Mouse (Mus musculus): ENCODE results near the gene Rnf115. TPM values are rescaled to one million over a fixed set of nuclear protein-coding genes. Genes with fewer than 3 reads are reported as not detected.

Gene Rnf115
- polyA plus RNA-seq, 1 experiment from 2014 or later = 38.4 TPM

GRCm38 (mm10) chr3:96814342-96814741, 86.9 kb downstream of the Rnf115 start:
- no peak overlapping the region for H3K9ac ChIP-seq (ENCODE audit: low read length)
- ATAC-seq (ENCODE audit: insufficient read depth, low FRiP score) = no peak
- no peak overlapping the region for H3K27ac ChIP-seq (ENCODE audit: low read length)
- H3K4me1 ChIP-seq (ENCODE audit: control insufficient read depth, insufficient read depth, low read length) = peaks cover 7% of the 10 kb centered on the region
- H3K9me3 ChIP-seq (replicated peaks; ENCODE audit: control insufficient read depth, low read length) = no peaks in the 10 kb centered on the region
- no peaks in the 10 kb centered on the region for H3K36me3 ChIP-seq (ENCODE audit: control insufficient read depth, insufficient read depth, low read length)
- no peak overlapping the region for H3K4me3 ChIP-seq (replicated peaks; ENCODE audit: low read length)
- H3K27me3 ChIP-seq (ENCODE audit: control insufficient read depth, insufficient read depth, low read length) = no peaks in the 10 kb centered on the region
- 58% methylated on average over 6 of the region's 6 CpGs for WGBS
- no peak overlapping the region for H3K4me2 ChIP-seq (ENCODE audit: low read depth, low read length)

- no peak overlapping the region for H3K27ac ChIP-seq (ENCODE audit: low read length)
- no peak overlapping the region for H3K4me2 ChIP-seq (ENCODE audit: low read depth, low read length)
- no peaks in the 10 kb centered on the region for H3K9me3 ChIP-seq (replicated peaks; ENCODE audit: control insufficient read depth, low read length)
- H3K4me1 ChIP-seq (ENCODE audit: control insufficient read depth, insufficient read depth, low read length) = no peaks in the 10 kb centered on the region
- WGBS = 69% methylated on average over 6 of the region's 6 CpGs
- H3K9ac ChIP-seq (ENCODE audit: low read length) = no peak overlapping the region
- H3K27me3 ChIP-seq (ENCODE audit: control insufficient read depth, insufficient read depth, low read length) = no peaks in the 10 kb centered on the region
- H3K4me3 ChIP-seq (replicated peaks; ENCODE audit: low read length) = no peak overlapping the region
- ATAC-seq (ENCODE audit: insufficient read depth, low FRiP score) = no peak
- no peaks in the 10 kb centered on the region for H3K36me3 ChIP-seq (ENCODE audit: control insufficient read depth, insufficient read depth, low read length)
These were observed 92.9 kb downstream of the Rnf115 start for GRCm38 (mm10) chr3:96820116-96820915.

GRCm38 (mm10) chr3:96821581-96821980, 94.1 kb downstream of the Rnf115 start:
- H3K27me3 ChIP-seq (ENCODE audit: control insufficient read depth, insufficient read depth, low read length) = no peaks in the 10 kb centered on the region
- 85% methylated on average over 4 of the region's 4 CpGs for WGBS
- no peak overlapping the region for H3K4me2 ChIP-seq (ENCODE audit: low read depth, low read length)
- H3K4me1 ChIP-seq (ENCODE audit: control insufficient read depth, insufficient read depth, low read length) = no peaks in the 10 kb centered on the region
- H3K9ac ChIP-seq (ENCODE audit: low read length) = no peak overlapping the region
- H3K4me3 ChIP-seq (replicated peaks; ENCODE audit: low read length) = no peak overlapping the region
- no peaks in the 10 kb centered on the region for H3K9me3 ChIP-seq (replicated peaks; ENCODE audit: control insufficient read depth, low read length)
- H3K36me3 ChIP-seq (ENCODE audit: control insufficient read depth, insufficient read depth, low read length) = no peaks in the 10 kb centered on the region
- no peak overlapping the region for H3K27ac ChIP-seq (ENCODE audit: low read length)
- no peak for ATAC-seq (ENCODE audit: insufficient read depth, low FRiP score)

GRCm38 (mm10) chr3:96823701-96824100, 96.2 kb downstream of the Rnf115 start:
- Histone ChIP-seq H3K4me2 (ENCODE audit: low read depth, low read length) (no peak overlapping the region), H3K27ac (ENCODE audit: low read length) (no peak overlapping the region), H3K9me3 (replicated peaks; ENCODE audit: control insufficient read depth, low read length) (no peaks in the 10 kb centered on the region), H3K27me3 (ENCODE audit: control insufficient read depth, insufficient read depth, low read length) (no peaks in the 10 kb centered on the region), H3K4me3 (replicated peaks; ENCODE audit: low read length) (no peak overlapping the region), H3K4me1 (ENCODE audit: control insufficient read depth, insufficient read depth, low read length) (no peaks in the 10 kb centered on the region), H3K9ac (ENCODE audit: low read length) (no peak overlapping the region), H3K36me3 (ENCODE audit: control insufficient read depth, insufficient read depth, low read length) (no peaks in the 10 kb centered on the region)
- WGBS = 46% methylated on average over 3 of the region's 3 CpGs
- ATAC-seq (ENCODE audit: insufficient read depth, low FRiP score) = no peak

GRCm38 (mm10) chr3:96824614-96825013, 97.2 kb downstream of the Rnf115 start:
- Histone ChIP-seq H3K27ac (ENCODE audit: low read length) (no peak overlapping the region), H3K36me3 (ENCODE audit: control insufficient read depth, insufficient read depth, low read length) (no peaks in the 10 kb centered on the region), H3K27me3 (ENCODE audit: control insufficient read depth, insufficient read depth, low read length) (no peaks in the 10 kb centered on the region), H3K9ac (ENCODE audit: low read length) (no peak overlapping the region), H3K4me3 (replicated peaks; ENCODE audit: low read length) (no peak overlapping the region), H3K4me1 (ENCODE audit: control insufficient read depth, insufficient read depth, low read length) (no peaks in the 10 kb centered on the region), H3K9me3 (replicated peaks; ENCODE audit: control insufficient read depth, low read length) (no peaks in the 10 kb centered on the region), H3K4me2 (ENCODE audit: low read depth, low read length) (no peak overlapping the region)
- no peak for ATAC-seq (ENCODE audit: insufficient read depth, low FRiP score)
- WGBS = 87% methylated on average over 12 of the region's 12 CpGs

- Histone ChIP-seq H3K36me3 (ENCODE audit: control insufficient read depth, insufficient read depth, low read length) (no peaks in the 10 kb centered on the region), H3K27ac (ENCODE audit: low read length) (no peak overlapping the region), H3K4me3 (replicated peaks; ENCODE audit: low read length) (no peak overlapping the region), H3K27me3 (ENCODE audit: control insufficient read depth, insufficient read depth, low read length) (no peaks in the 10 kb centered on the region), H3K4me2 (ENCODE audit: low read depth, low read length) (no peak overlapping the region), H3K9ac (ENCODE audit: low read length) (no peak overlapping the region), H3K4me1 (ENCODE audit: control insufficient read depth, insufficient read depth, low read length) (no peaks in the 10 kb centered on the region), H3K9me3 (replicated peaks; ENCODE audit: control insufficient read depth, low read length) (no peaks in the 10 kb centered on the region)
- 48% methylated on average over 11 of the region's 11 CpGs for WGBS
- ATAC-seq (ENCODE audit: insufficient read depth, low FRiP score) = no peak
These were observed 97.8 kb downstream of the Rnf115 start for GRCm38 (mm10) chr3:96825261-96825660.

GRCm38 (mm10) chr3:96828308-96828864, 100.9 kb downstream of the Rnf115 start:
- no peak for ATAC-seq (ENCODE audit: insufficient read depth, low FRiP score)
- H3K27ac ChIP-seq (ENCODE audit: low read length) = no peak overlapping the region
- H3K4me2 ChIP-seq (ENCODE audit: low read depth, low read length) = no peak overlapping the region
- H3K36me3 ChIP-seq (ENCODE audit: control insufficient read depth, insufficient read depth, low read length) = no peaks in the 10 kb centered on the region
- no peaks in the 10 kb centered on the region for H3K9me3 ChIP-seq (replicated peaks; ENCODE audit: control insufficient read depth, low read length)
- no peaks in the 10 kb centered on the region for H3K27me3 ChIP-seq (ENCODE audit: control insufficient read depth, insufficient read depth, low read length)
- no peak overlapping the region for H3K4me3 ChIP-seq (replicated peaks; ENCODE audit: low read length)
- no peak overlapping the region for H3K9ac ChIP-seq (ENCODE audit: low read length)
- H3K4me1 ChIP-seq (ENCODE audit: control insufficient read depth, insufficient read depth, low read length) = no peaks in the 10 kb centered on the region
- WGBS = 36% methylated on average over 15 of the region's 15 CpGs

- Histone ChIP-seq H3K27me3 (ENCODE audit: control insufficient read depth, insufficient read depth, low read length) (no peaks in the 10 kb centered on the region), H3K9ac (ENCODE audit: low read length) (no peak within 1 kb of the TSS), H3K9me3 (replicated peaks; ENCODE audit: control insufficient read depth, low read length) (no peaks in the 10 kb centered on the region), H3K27ac (ENCODE audit: low read length) (no peak within 1 kb of the TSS), H3K4me3 (replicated peaks; ENCODE audit: low read length) (no peak within 1 kb of the TSS), H3K4me2 (ENCODE audit: low read depth, low read length) (no peak within 1 kb of the TSS), H3K4me1 (ENCODE audit: control insufficient read depth, insufficient read depth, low read length) (no peaks in the 10 kb centered on the region), H3K36me3 (ENCODE audit: control insufficient read depth, insufficient read depth, low read length) (no peaks in the 10 kb centered on the region)
- ATAC-seq (ENCODE audit: insufficient read depth, low FRiP score) = no peak
- WGBS = 87% methylated on average over 1 of the region's 1 CpGs
These were observed 101.5 kb downstream of the Rnf115 start, which contains the start of the genes Pdzk1 and Cd160 for GRCm38 (mm10) chr3:96828984-96829383. Gene Pdzk1, plus strand, starts transcription at chr3:96829284. Gene Cd160, minus strand, starts transcription at chr3:96829351.

- no peaks in the 10 kb centered on the region for H3K27me3 ChIP-seq (ENCODE audit: control insufficient read depth, insufficient read depth, low read length)
- no peaks in the 10 kb centered on the region for H3K4me1 ChIP-seq (ENCODE audit: control insufficient read depth, insufficient read depth, low read length)
- no peaks in the 10 kb centered on the region for H3K9me3 ChIP-seq (replicated peaks; ENCODE audit: control insufficient read depth, low read length)
- H3K4me3 ChIP-seq (replicated peaks; ENCODE audit: low read length) = no peak overlapping the region
- 0 out of 2 replicates have a peak, but pooled peaks have one; percentile 7 for ATAC-seq (ENCODE audit: insufficient read depth, low FRiP score)
- 74% methylated on average over 10 of the region's 10 CpGs for WGBS
- no peak overlapping the region for H3K27ac ChIP-seq (ENCODE audit: low read length)
- no peak overlapping the region for H3K4me2 ChIP-seq (ENCODE audit: low read depth, low read length)
- no peak overlapping the region for H3K9ac ChIP-seq (ENCODE audit: low read length)
- no peaks in the 10 kb centered on the region for H3K36me3 ChIP-seq (ENCODE audit: control insufficient read depth, insufficient read depth, low read length)
These were observed 102.4 kb downstream of the Rnf115 start for GRCm38 (mm10) chr3:96829856-96830255.

Data from stomach, embryonic 16.5 days (tissue).